ENCODE assay signal across 8 mouse cellular contexts in the genomic region with DNA sequence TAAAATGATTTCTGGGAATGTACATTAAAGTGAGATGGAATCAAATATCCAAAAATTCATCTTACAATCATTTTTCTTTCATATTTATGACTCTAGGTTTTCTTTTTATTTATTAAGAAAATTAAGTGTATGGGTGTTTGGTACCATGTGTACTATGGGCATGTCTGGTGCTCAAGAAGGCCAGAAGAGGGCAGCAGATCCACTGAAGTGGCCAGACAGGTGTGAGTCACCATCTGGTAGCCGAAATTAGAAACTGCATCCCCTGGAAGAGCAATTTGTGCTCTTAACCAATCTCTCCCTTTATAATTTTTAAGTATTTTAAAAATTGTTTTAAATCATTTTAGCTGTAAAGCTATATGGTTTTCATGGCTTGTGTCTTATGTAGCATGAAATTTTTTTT. TPM values are rescaled to one million over a fixed set of nuclear protein-coding genes. Genes with fewer than 3 reads are reported as not detected.
DNase-seq lines count a peak whose midpoint lies in the region; ATAC-seq and TF ChIP-seq lines count a peak whose summit lies in the region.

No protein-coding gene starts in this region.

- TF ChIP-seq CTCF in liver, adult 2 months (IDR thresholded peaks at IDR 0.05; ENCODE audit: low read depth, low read length) = peak; percentile 66

- no peak overlapping the region for H3K9ac ChIP-seq in liver, adult 2 months (ENCODE audit: low read depth, low read length)
- no peak overlapping the region for H3K9ac ChIP-seq in liver, embryonic 11.5 days (ENCODE audit: low read depth, low read length)

- H3K4me2 ChIP-seq in liver, embryonic 11.5 days = no peak overlapping the region

- no peak overlapping the region for H3K27ac ChIP-seq in liver, adult 2 months (replicated peaks; ENCODE audit: insufficient read depth, low read depth, low read length)
- H3K27ac ChIP-seq in liver, embryonic 11.5 days (ENCODE audit: low read depth, low read length) = no peak overlapping the region
- no peak overlapping the region for H3K27ac ChIP-seq in forebrain, embryonic 10.5 days

- H3K9me3 ChIP-seq in liver, embryonic 11.5 days (ENCODE audit: control insufficient read depth, low read length) = no peaks in the 10 kb centered on the region
- no peaks in the 10 kb centered on the region for H3K9me3 ChIP-seq in forebrain, embryonic 10.5 days

- H3K4me1 ChIP-seq in liver, adult 2 months (ENCODE audit: control insufficient read depth, insufficient read depth, low read length) = no peaks in the 10 kb centered on the region
- H3K4me1 ChIP-seq in liver, embryonic 11.5 days (replicated peaks; ENCODE audit: control insufficient read depth, insufficient read depth, low read length) = no peaks in the 10 kb centered on the region
- no peaks in the 10 kb centered on the region for H3K4me1 ChIP-seq in forebrain, embryonic 10.5 days

- peak; percentile 45 for DNase-seq in embryo, embryonic 10 days (ENCODE audit: low spot score)
- DNase-seq in embryo, embryonic 9.5 days (ENCODE audit: extremely low spot score) = no peak
- DNase-seq in liver, adult 2 months (ENCODE audit: extremely low read depth, low read depth, low spot score) = peak; percentile 16
- DNase-seq in liver, embryonic 11.5 days (ENCODE audit: low spot score) = no peak
- peak; percentile 30 for DNase-seq in adrenal gland, postnatal 10 days
- DNase-seq in forebrain, embryonic 10.5 days (ENCODE audit: extremely low spot score, low spot score) = no peak

- no peaks in the 10 kb centered on the region for H3K36me3 ChIP-seq in liver, adult 2 months (ENCODE audit: control insufficient read depth, insufficient read depth, low read length)
- H3K36me3 ChIP-seq in liver, embryonic 11.5 days (ENCODE audit: control insufficient read depth, insufficient read depth, low read length) = no peaks in the 10 kb centered on the region
- no peaks in the 10 kb centered on the region for H3K36me3 ChIP-seq in forebrain, embryonic 10.5 days (replicated peaks)

- no peaks in the 10 kb centered on the region for H3K79me2 ChIP-seq in liver, adult 2 months (ENCODE audit: control insufficient read depth, insufficient read depth, low read length)

- H3K27me3 ChIP-seq in liver, adult 2 months (ENCODE audit: control insufficient read depth, insufficient read depth, low read length) = no peaks in the 10 kb centered on the region
- no peaks in the 10 kb centered on the region for H3K27me3 ChIP-seq in liver, embryonic 11.5 days (replicated peaks; ENCODE audit: control insufficient read depth, insufficient read depth, low read length)
- no peaks in the 10 kb centered on the region for H3K27me3 ChIP-seq in forebrain, embryonic 10.5 days (ENCODE audit: poor library complexity, severe bottlenecking)

- no peak overlapping the region for H3K4me3 ChIP-seq in liver, adult 2 months (ENCODE audit: insufficient read depth, low read depth, low read length)
- H3K4me3 ChIP-seq in liver, embryonic 11.5 days (ENCODE audit: low read depth, low read length) = no peak overlapping the region
- H3K4me3 ChIP-seq in forebrain, embryonic 10.5 days = no peak overlapping the region

- 10% methylated on average over 1 of the region's 1 CpGs for WGBS in liver, adult 2 months
- WGBS in liver, embryonic 11.5 days = 14% methylated on average over 1 of the region's 1 CpGs
- WGBS in forebrain, embryonic 10.5 days = 28% methylated on average over 1 of the region's 1 CpGs

- ATAC-seq in liver, embryonic 11.5 days (replicated peaks; ENCODE audit: low FRiP score) = no peak
- peak; percentile 54 for ATAC-seq in inflammation-experienced regulatory T-cells, adult 6 months
- ATAC-seq in megakaryocyte-erythroid progenitor cell, adult 5-6 weeks (replicated peaks; ENCODE audit: low FRiP score, low TSS enrichment, poor library complexity, severe bottlenecking) = peak; percentile 74; the same call in 1 of the 2 replicates

- no peak for TF ChIP-seq POLR2A in liver, adult 2 months (IDR thresholded peaks at IDR 0.05; ENCODE audit: extremely low read depth, insufficient read depth, low read length)

RNA-seq across cellular contexts. Expression of gene Prkx, which starts 54.7 kb away (rescaled TPM):
- 2.2 and 3.2 TPM in 2 replicates for total RNA-seq in liver, adult 2 months (2014; rRNA removed)
- 0.90 and 1.3 TPM in 2 replicates for polyA plus RNA-seq in liver, adult 2 months (2012; rRNA removed)
- 6.4 and 6.6 TPM in 2 replicates for polyA plus RNA-seq in liver, embryonic 11.5 days (2014; fragmentation: Nextera tagmentation; extraction: Ambion mirVana)
- total RNA-seq in adrenal gland, postnatal 10 days (2021) = 10 to 100 TPM; 12.6 to 14.3 TPM
- polyA plus RNA-seq in inflammation-experienced regulatory T-cells, adult 6 months (2017; shearing (Covaris generic)) = 10 to 100 TPM; 22.8 to 37.5 (median 24.9) TPM
- 6.4 and 9.7 TPM in 2 replicates for total RNA-seq in megakaryocyte-erythroid progenitor cell, adult 5-6 weeks (2014; fragmentation: Nextera tagmentation)
- 3.9 and 8.0 TPM in 2 replicates for total RNA-seq in megakaryocyte-erythroid progenitor cell, adult 5-6 weeks (2017)
- 11.1 TPM in 2 replicates for polyA plus RNA-seq in forebrain, embryonic 10.5 days (2016; fragmentation: Nextera tagmentation; extraction: Ambion mirVana)

Comparison
In these comparisons a context has a peak if more than half of its experiments do, and no peak if none do; other contexts are left out.
1. DNase-seq: peak in embryo, embryonic 10 days (single experiment), liver, adult 2 months (single experiment) and adrenal gland, postnatal 10 days (single experiment); none in embryo, embryonic 9.5 days (single experiment), liver, embryonic 11.5 days (single experiment) and forebrain, embryonic 10.5 days (single experiment).